ENCODE assay signal across 9 mouse cellular contexts in genomic region chr2:171587635-171588034, GRCm38 (mm10).
DNase-seq lines count a peak whose midpoint lies in the region.
"Had no signal": no experiment of that assay in that cellular context is flagged by ENCODE, and none has a peak within 500 bp of the region (broad histone marks: within the 10 kb centered on the region; RNA-seq: fewer than 3 reads in every experiment).

No protein-coding gene starts in this region.

- peak; percentile 11 to 13 for DNase-seq in frontal cortex, postnatal 10 days (ENCODE audit: low spot score in 2 of 2)
- no peak for DNase-seq in frontal cortex, postnatal 25 days (ENCODE audit: low spot score in 2 of 2)
- DNase-seq in frontal cortex, postnatal 36 days (ENCODE audit: low spot score in 2 of 2): peak; percentile 13 to 28
- peak; percentile 10 for DNase-seq in left cerebral cortex, postnatal 4 days
- peak; percentile 9 for DNase-seq in right cerebral cortex, adult 18-20 months
- DNase-seq in Muller cell, postnatal 12 days (ENCODE audit: inconsistent ontology term): no peak
- no peak for DNase-seq in gastrocnemius, postnatal 36 days
- no peak for DNase-seq in adrenal gland, adult (ENCODE audit: inconsistent age in 2 of 2, low spot score in 1 of 2)
- DNase-seq: gastrocnemius, postnatal 14 days had no signal

- intact Hi-C loops in left cerebral cortex, postnatal 4 days (cut with DNase I): no loop called here
- intact Hi-C loops in gastrocnemius, postnatal 36 days (cut with DNase I): no loop called here

Comparison
In these comparisons a context has a peak if more than half of its experiments do, and no peak if none do; other contexts are left out.
1. DNase-seq: peak in frontal cortex, postnatal 10 days (2 of 2), frontal cortex, postnatal 36 days (2 of 2), left cerebral cortex, postnatal 4 days (single experiment) and right cerebral cortex, adult 18-20 months (single experiment); none in frontal cortex, postnatal 25 days (0 of 2), Muller cell, postnatal 12 days (single experiment), gastrocnemius, postnatal 36 days (0 of 2) and adrenal gland, adult (0 of 2).